Mouse (Mus musculus): Measurements from ENCODE around the gene Jazf1. TPM values are rescaled to one million over a fixed set of nuclear protein-coding genes. Genes with fewer than 3 reads are reported as not detected.

Gene Jazf1
- polyA plus RNA-seq, 1 experiment from 2014 or later, result 10.0 TPM

GRCm38 (mm10) chr6:52956131-52956530, 112.3 kb downstream of the Jazf1 start:
- WGBS, result 85% methylated on average over 2 of the region's 2 CpGs
- no peaks in the 10 kb centered on the region for H3K9me3 ChIP-seq (ENCODE audit: control insufficient read depth, low read length)

GRCm38 (mm10) chr6:52955304-52955703, 113.1 kb downstream of the Jazf1 start:
- H3K27ac ChIP-seq (ENCODE audit: low read depth, low read length), result no peak overlapping the region
- no peaks in the 10 kb centered on the region for H3K4me1 ChIP-seq (replicated peaks; ENCODE audit: control insufficient read depth, insufficient read depth, low read length)
- H3K27me3 ChIP-seq (ENCODE audit: control insufficient read depth, insufficient read depth, low read length), result no peaks in the 10 kb centered on the region
- H3K9me3 ChIP-seq (ENCODE audit: control insufficient read depth, low read length), result no peaks in the 10 kb centered on the region
- ATAC-seq (ENCODE audit: low FRiP score), result no peak
- WGBS, result 86% methylated on average over 2 of the region's 2 CpGs
- no peaks in the 10 kb centered on the region for H3K36me3 ChIP-seq (ENCODE audit: control insufficient read depth, insufficient read depth, low read length)
- H3K9ac ChIP-seq (ENCODE audit: low read depth, low read length), result no peak overlapping the region
- DNase-seq (ENCODE audit: low spot score), result no peak
- no peak overlapping the region for H3K4me2 ChIP-seq (replicated peaks; ENCODE audit: low read depth, low read length)
- H3K4me3 ChIP-seq (ENCODE audit: low read depth, low read length), result no peak overlapping the region

More at GRCm38 (mm10) chr6:52956131-52956530, 112.3 kb downstream of the Jazf1 start:
- Histone ChIP-seq H3K4me2 (replicated peaks; ENCODE audit: low read depth, low read length) (no peak overlapping the region), H3K36me3 (ENCODE audit: control insufficient read depth, insufficient read depth, low read length) (no peaks in the 10 kb centered on the region), H3K27me3 (ENCODE audit: control insufficient read depth, insufficient read depth, low read length) (no peaks in the 10 kb centered on the region), H3K4me1 (replicated peaks; ENCODE audit: control insufficient read depth, insufficient read depth, low read length) (no peaks in the 10 kb centered on the region), H3K4me3 (ENCODE audit: low read depth, low read length) (no peak overlapping the region), H3K9ac (ENCODE audit: low read depth, low read length) (no peak overlapping the region), H3K27ac (ENCODE audit: low read depth, low read length) (no peak overlapping the region)
- DNase-seq (ENCODE audit: low spot score) (no peak), ATAC-seq (ENCODE audit: low FRiP score) (no peak)

- 98% methylated on average over 3 of the region's 3 CpGs for WGBS
- ATAC-seq (ENCODE audit: low FRiP score) (no peak), DNase-seq (ENCODE audit: low spot score) (no peak)
- no peak overlapping the region for H3K4me3 ChIP-seq (ENCODE audit: low read depth, low read length)
- H3K4me2 ChIP-seq (replicated peaks; ENCODE audit: low read depth, low read length), result no peak overlapping the region
- no peaks in the 10 kb centered on the region for H3K9me3 ChIP-seq (ENCODE audit: control insufficient read depth, low read length)
- no peaks in the 10 kb centered on the region for H3K27me3 ChIP-seq (ENCODE audit: control insufficient read depth, insufficient read depth, low read length)
- H3K4me1 ChIP-seq (replicated peaks; ENCODE audit: control insufficient read depth, insufficient read depth, low read length), result no peaks in the 10 kb centered on the region
- H3K27ac ChIP-seq (ENCODE audit: low read depth, low read length), result no peak overlapping the region
- H3K9ac ChIP-seq (ENCODE audit: low read depth, low read length), result no peak overlapping the region
- no peaks in the 10 kb centered on the region for H3K36me3 ChIP-seq (ENCODE audit: control insufficient read depth, insufficient read depth, low read length)
Measured at GRCm38 (mm10) chr6:52954861-52955260, 113.6 kb downstream of the Jazf1 start.

- ATAC-seq (ENCODE audit: low FRiP score), result no peak
- Histone ChIP-seq H3K36me3 (ENCODE audit: control insufficient read depth, insufficient read depth, low read length) (no peaks in the 10 kb centered on the region), H3K27ac (ENCODE audit: low read depth, low read length) (no peak overlapping the region), H3K9me3 (ENCODE audit: control insufficient read depth, low read length) (no peaks in the 10 kb centered on the region), H3K4me2 (replicated peaks; ENCODE audit: low read depth, low read length) (no peak overlapping the region), H3K4me1 (replicated peaks; ENCODE audit: control insufficient read depth, insufficient read depth, low read length) (no peaks in the 10 kb centered on the region), H3K9ac (ENCODE audit: low read depth, low read length) (no peak overlapping the region), H3K4me3 (ENCODE audit: low read depth, low read length) (no peak overlapping the region), H3K27me3 (ENCODE audit: control insufficient read depth, insufficient read depth, low read length) (no peaks in the 10 kb centered on the region)
- 79% methylated on average over 9 of the region's 9 CpGs for WGBS
- no peak for DNase-seq (ENCODE audit: low spot score)
Measured at GRCm38 (mm10) chr6:52954441-52954840, 114.0 kb downstream of the Jazf1 start.

GRCm38 (mm10) chr6:52952526-52952900, 115.9 kb downstream of the Jazf1 start:
- H3K4me2 ChIP-seq (replicated peaks; ENCODE audit: low read depth, low read length), result no peak overlapping the region
- peak; percentile 30 for DNase-seq (ENCODE audit: low spot score)

GRCm38 (mm10) chr6:52951871-52952525, 116.4 kb downstream of the Jazf1 start:
- no peaks in the 10 kb centered on the region for H3K9me3 ChIP-seq (ENCODE audit: control insufficient read depth, low read length)
- no peak overlapping the region for H3K27ac ChIP-seq (ENCODE audit: low read depth, low read length)
- no peaks in the 10 kb centered on the region for H3K4me1 ChIP-seq (replicated peaks; ENCODE audit: control insufficient read depth, insufficient read depth, low read length)
- no peak overlapping the region for H3K4me3 ChIP-seq (ENCODE audit: low read depth, low read length)
- no peak overlapping the region for H3K9ac ChIP-seq (ENCODE audit: low read depth, low read length)
- DNase-seq (ENCODE audit: low spot score) (no peak), ATAC-seq (ENCODE audit: low FRiP score) (no peak)
- no peaks in the 10 kb centered on the region for H3K36me3 ChIP-seq (ENCODE audit: control insufficient read depth, insufficient read depth, low read length)
- H3K27me3 ChIP-seq (ENCODE audit: control insufficient read depth, insufficient read depth, low read length), result no peaks in the 10 kb centered on the region
- no peak overlapping the region for H3K4me2 ChIP-seq (replicated peaks; ENCODE audit: low read depth, low read length)
- 78% methylated on average over 7 of the region's 7 CpGs for WGBS

More at GRCm38 (mm10) chr6:52952526-52952900, 115.9 kb downstream of the Jazf1 start:
- WGBS, result 54% methylated on average over 8 of the region's 8 CpGs
- Histone ChIP-seq H3K27me3 (ENCODE audit: control insufficient read depth, insufficient read depth, low read length) (no peaks in the 10 kb centered on the region), H3K4me1 (replicated peaks; ENCODE audit: control insufficient read depth, insufficient read depth, low read length) (no peaks in the 10 kb centered on the region), H3K9ac (ENCODE audit: low read depth, low read length) (no peak overlapping the region), H3K27ac (ENCODE audit: low read depth, low read length) (no peak overlapping the region), H3K4me3 (ENCODE audit: low read depth, low read length) (no peak overlapping the region), H3K36me3 (ENCODE audit: control insufficient read depth, insufficient read depth, low read length) (no peaks in the 10 kb centered on the region), H3K9me3 (ENCODE audit: control insufficient read depth, low read length) (no peaks in the 10 kb centered on the region)
- ATAC-seq (ENCODE audit: low FRiP score), result no peak

GRCm38 (mm10) chr6:52950371-52950770, 118.1 kb downstream of the Jazf1 start:
- no peak for ATAC-seq (ENCODE audit: low FRiP score)
- H3K27me3 ChIP-seq (ENCODE audit: control insufficient read depth, insufficient read depth, low read length), result no peaks in the 10 kb centered on the region
- no peak overlapping the region for H3K9ac ChIP-seq (ENCODE audit: low read depth, low read length)
- H3K27ac ChIP-seq (ENCODE audit: low read depth, low read length), result no peak overlapping the region
- no peaks in the 10 kb centered on the region for H3K9me3 ChIP-seq (ENCODE audit: control insufficient read depth, low read length)
- no peak overlapping the region for H3K4me3 ChIP-seq (ENCODE audit: low read depth, low read length)
- no peaks in the 10 kb centered on the region for H3K36me3 ChIP-seq (ENCODE audit: control insufficient read depth, insufficient read depth, low read length)
- H3K4me2 ChIP-seq (replicated peaks; ENCODE audit: low read depth, low read length), result no peak overlapping the region
- WGBS, result 80% methylated on average over 5 of the region's 5 CpGs
- DNase-seq (ENCODE audit: low spot score), result no peak
- no peaks in the 10 kb centered on the region for H3K4me1 ChIP-seq (replicated peaks; ENCODE audit: control insufficient read depth, insufficient read depth, low read length)

GRCm38 (mm10) chr6:52942534-52942933, 125.9 kb downstream of the Jazf1 start:
- H3K4me1 ChIP-seq (replicated peaks; ENCODE audit: control insufficient read depth, insufficient read depth, low read length), result no peaks in the 10 kb centered on the region
- ATAC-seq (ENCODE audit: low FRiP score) (no peak), DNase-seq (ENCODE audit: low spot score) (no peak)
- no peaks in the 10 kb centered on the region for H3K9me3 ChIP-seq (ENCODE audit: control insufficient read depth, low read length)
- no peak overlapping the region for H3K4me3 ChIP-seq (ENCODE audit: low read depth, low read length)
- no peaks in the 10 kb centered on the region for H3K27me3 ChIP-seq (ENCODE audit: control insufficient read depth, insufficient read depth, low read length)
- WGBS, result 81% methylated on average over 5 of the region's 5 CpGs
- no peak overlapping the region for H3K9ac ChIP-seq (ENCODE audit: low read depth, low read length)
- no peaks in the 10 kb centered on the region for H3K36me3 ChIP-seq (ENCODE audit: control insufficient read depth, insufficient read depth, low read length)
- no peak overlapping the region for H3K27ac ChIP-seq (ENCODE audit: low read depth, low read length)
- no peak overlapping the region for H3K4me2 ChIP-seq (replicated peaks; ENCODE audit: low read depth, low read length)

- H3K27me3 ChIP-seq (ENCODE audit: control insufficient read depth, insufficient read depth, low read length), result no peaks in the 10 kb centered on the region
- no peaks in the 10 kb centered on the region for H3K36me3 ChIP-seq (ENCODE audit: control insufficient read depth, insufficient read depth, low read length)
- H3K9ac ChIP-seq (ENCODE audit: low read depth, low read length), result no peak overlapping the region
- H3K9me3 ChIP-seq (ENCODE audit: control insufficient read depth, low read length), result no peaks in the 10 kb centered on the region
- no peaks in the 10 kb centered on the region for H3K4me1 ChIP-seq (replicated peaks; ENCODE audit: control insufficient read depth, insufficient read depth, low read length)
- no peak for ATAC-seq (ENCODE audit: low FRiP score)
- no peak overlapping the region for H3K4me3 ChIP-seq (ENCODE audit: low read depth, low read length)
- H3K27ac ChIP-seq (ENCODE audit: low read depth, low read length), result no peak overlapping the region
- WGBS, result 81% methylated on average over 5 of the region's 5 CpGs
- DNase-seq (ENCODE audit: low spot score), result no peak
- H3K4me2 ChIP-seq (replicated peaks; ENCODE audit: low read depth, low read length), result no peak overlapping the region
Measured at GRCm38 (mm10) chr6:52942101-52942500, 126.3 kb downstream of the Jazf1 start.

All from hindbrain, embryonic 11.5 days (tissue).